Mouse (Mus musculus): ENCODE data around the gene Fam120a.

Gene Fam120a

DNA sequence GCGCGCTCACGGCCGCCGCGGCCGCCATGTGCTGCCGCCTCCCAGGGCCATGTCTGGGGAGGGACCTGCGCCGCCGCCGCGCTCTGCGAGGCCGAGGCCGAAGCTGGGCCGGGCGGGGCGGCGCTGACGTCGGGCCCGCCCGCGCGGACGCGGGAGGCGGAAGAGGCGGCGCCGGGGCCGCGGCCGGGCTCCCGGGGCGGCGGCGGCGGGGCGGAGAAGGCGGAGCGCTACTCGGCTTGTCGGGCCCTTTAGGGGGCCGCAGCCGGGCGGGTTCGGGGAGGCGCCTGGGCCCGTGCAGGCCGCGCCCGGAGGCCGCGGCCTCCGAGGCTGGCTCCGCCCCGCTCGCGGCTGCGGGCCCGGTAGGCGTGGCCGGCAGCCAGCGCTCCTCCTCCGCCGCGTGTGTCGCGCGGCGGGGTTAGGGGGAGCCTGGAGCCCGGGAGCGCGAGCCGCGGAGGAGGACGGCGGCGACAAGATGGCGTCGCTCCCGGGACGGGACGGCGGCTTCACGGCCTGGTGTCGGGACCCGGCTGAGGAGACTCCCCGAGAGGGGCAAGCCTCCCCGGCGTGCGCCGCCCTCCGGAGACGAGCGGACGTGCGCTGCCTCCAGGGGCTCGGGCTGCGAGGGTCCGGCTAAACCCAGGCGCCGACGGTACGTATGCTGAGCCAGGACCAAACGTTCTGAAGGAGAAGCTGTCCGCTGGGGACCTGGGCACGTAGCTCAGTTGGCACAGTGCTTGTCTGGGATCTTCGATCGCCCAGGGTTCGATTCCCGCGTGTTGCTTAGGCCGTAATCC, at the start of gene Fam120a:
TSS of gene Fam120a (minus strand) at position 62 of the 794 bp plus-strand sequence.
- peak; percentile 90 for DNase-seq (ENCODE audit: low read depth, low spot score)

DNA sequence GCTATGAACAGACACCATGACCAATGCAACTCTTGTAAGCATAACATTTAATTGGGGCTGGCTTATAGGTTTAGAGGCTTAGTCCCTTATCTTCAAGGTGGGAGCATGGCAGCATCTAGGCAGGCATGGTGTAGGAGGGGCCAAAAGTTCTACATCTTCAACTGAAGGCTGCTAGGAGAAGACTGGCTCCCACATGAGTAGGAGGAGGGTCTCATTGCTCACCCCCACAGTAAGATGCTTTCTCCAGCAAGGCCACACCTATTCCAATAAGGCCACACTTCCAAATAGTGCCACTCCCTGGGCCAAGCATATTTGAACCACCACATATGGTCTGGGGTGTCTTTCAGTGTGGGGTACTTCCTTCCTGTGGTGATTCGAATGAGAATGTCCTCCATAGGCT, 49.6 kb upstream of the Fam120a start:
- no peak for DNase-seq (ENCODE audit: low read depth, low spot score)

DNA sequence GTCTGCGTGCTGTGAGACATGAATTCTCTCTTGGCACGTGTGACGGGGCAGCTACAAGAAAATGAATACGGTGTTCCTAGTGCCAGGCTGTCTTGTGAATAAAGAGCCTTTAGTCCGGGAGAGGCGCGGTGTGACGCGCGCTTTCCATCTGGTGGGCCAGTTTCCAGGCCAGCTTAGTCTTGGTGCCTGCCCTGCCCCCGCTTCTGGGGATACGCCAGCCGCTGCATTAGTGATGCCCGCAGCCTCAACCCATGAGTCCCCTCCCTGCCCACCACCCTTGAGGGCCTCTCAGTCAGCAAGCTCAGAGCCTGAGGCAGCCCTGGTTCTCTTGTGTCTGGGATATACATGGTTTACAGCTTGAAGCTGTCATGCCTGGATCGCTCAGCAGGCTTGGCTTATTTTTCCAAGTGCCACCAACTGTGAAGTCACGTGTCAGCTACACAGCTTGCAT, 48.5 kb upstream of the Fam120a start:
- DNase-seq (ENCODE audit: low read depth, low spot score), result no peak

DNA sequence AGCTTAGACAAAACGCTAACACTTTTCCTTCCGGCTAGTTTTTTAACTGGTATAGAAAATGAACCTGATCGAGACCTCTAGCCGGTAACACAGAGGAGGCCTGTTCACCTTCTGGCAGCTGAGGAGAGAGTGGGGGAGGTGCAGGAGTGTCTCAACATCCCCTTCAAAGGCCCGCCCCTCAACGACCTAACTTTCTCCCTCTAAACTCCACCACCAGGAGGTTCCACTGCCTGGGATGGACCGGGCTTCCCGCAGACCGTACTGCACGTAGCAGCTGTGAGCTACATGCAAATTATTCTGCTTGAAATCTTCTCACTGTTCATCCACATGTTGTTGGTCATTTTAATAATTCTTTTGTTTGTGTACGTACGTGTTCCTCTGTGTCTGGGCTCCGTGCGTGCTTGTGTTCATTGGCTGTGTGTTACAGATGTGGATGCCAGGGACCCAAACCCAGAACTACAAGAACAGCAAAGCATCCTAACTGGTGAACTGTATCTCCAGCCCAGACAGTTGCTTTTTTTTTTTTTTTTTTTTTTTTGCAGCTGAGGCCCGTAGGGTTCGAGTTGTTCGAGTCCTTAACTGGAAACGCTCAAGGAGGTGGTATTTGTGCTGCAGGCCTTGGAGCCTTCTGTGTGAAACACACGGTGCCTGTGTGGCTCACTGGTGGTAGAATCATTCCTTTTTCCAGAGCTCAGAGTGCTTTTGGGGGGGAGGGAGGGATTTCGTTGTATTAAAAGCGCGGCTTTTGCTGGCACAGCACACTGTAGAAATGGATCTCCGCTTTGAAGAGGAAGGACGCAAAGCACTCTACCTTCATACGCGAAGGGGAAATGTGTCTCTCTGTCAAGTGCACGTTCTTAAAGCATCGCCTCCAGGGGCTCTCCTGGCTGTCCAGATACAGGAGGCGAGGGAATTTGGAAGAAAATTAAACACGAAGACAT, 47.8 kb upstream of the Fam120a start:
- DNase-seq (ENCODE audit: low read depth, low spot score), result peak; percentile 54

DNA sequence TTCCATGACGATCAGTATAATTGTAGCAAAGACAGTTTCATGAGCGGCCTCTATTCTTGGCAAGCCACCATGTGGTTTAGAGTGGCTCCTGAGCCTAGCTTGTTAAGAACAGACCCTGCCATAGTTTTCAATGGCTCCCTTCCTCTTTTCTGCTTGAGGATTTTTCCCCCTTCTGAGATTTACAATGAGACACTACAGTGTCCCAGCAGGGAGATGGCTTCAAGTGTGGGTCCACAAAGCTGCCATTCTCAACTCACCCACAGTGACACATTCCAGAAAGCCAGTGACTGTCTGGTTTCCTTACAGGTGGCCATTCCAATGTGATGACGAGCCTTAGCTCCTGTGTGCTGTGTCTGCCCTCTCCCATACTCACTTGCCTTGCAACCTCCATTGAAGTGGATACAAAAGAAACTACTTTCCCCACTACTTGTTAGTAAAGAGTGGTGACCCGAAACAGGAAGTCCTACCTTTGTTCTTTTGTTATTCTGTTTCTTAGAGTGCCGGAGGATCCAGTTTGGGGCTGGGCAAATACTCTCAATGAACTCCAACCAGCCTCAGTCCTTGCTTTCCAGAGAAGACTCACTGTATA, 45.5 kb upstream of the Fam120a start:
- no peak for DNase-seq (ENCODE audit: low read depth, low spot score)

DNA sequence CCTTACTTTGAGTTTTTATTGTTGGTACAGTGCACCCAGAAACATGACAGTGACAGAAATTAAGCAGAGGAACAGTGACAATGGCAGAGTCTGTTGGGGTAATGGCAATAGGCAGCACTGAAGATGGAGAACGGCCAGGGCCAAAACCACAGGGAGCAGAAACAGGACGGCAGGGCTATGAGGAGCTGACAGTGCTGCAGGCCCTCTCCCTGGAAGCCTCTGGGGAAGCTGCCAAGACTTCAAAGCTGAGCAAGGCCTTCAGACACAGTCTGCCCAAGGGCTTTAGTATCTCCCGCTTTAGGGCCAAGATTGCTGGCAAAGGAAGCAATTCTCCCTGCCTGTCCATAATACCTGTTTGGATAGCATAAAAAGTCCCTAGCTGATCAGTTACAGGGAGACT, 33.9 kb upstream of the Fam120a start:
- no peak for DNase-seq (ENCODE audit: low read depth, low spot score)

DNA sequence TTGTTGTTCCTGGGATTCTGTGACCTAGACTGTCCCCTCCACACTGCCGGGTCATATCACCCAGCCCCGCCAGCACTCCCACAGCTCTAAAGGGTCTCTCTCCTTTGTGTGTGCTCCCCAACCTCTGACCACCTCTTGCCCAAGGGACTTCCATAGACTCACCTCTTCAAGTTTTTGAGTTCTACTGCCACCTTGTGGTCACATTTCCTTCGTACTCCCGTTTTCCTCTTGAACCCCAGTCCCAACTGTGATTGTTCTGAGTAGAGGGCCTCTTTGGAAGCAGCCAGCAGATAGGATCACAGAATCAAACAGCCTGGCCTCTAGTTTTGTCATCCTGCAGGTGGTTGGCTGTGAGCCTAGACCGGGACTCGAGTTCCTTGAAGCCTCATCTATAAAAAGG, 30.8 kb upstream of the Fam120a start:
- peak; percentile 83 for DNase-seq (ENCODE audit: low read depth, low spot score)

DNA sequence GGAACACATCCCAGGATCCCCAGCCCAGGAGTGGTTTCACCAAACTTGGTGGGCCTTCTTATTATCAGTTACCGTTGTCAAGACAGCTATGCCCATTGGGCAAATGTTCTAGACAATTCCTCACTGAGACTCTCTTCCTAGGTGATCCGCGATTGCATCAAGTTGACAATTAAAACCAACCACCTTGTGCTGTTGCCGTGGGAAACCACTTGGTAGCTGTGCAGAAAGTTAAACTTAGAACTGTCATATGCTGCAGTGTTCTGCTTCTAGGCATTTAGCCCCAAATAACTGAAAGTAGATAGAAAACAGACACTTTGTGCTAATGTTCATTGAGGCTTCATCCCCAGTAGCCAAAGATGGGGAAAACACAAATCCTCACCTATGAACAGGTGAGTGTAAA, 28.9 kb upstream of the Fam120a start:
- no peak for DNase-seq (ENCODE audit: low read depth, low spot score)

DNA sequence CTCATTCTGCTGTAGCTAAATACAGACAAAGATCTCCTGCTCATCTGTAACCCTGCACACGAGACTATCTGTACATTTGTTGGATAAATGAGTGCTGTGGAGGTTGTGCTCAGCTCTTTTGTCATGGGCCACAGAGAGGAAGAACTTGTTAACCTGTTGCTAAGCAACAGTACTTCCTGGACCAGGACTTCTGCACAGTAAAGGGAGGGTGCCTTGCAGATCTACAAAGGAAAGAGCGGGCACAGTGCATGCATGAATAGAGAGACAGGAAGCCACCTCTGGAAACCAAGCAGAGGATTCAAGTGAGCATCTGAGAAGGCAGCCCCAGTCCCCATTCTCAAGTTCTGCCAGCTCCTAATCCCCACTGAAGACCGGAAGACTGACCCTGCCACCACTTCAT, 27.1 kb upstream of the Fam120a start:
- DNase-seq (ENCODE audit: low read depth, low spot score), result peak; percentile 77

DNA sequence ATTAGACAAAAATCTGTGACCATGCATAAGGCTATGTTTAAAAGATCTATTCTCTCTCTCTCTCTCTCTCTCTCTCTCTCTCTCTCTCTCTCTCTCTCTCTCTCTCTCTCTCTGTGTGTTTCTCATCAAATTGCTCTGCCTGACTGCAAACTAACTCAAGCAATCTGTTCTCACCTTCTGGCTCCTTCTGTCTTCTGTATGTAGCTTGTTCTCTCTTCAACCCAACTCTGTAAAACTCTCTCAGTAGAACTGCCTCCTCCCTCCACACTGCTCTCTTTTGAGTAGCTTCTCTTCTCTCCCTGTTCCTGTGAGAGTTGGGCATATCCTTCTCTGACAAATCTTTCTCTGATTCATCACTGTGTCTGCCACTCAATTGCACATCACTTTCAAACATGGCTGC, 25.1 kb upstream of the Fam120a start:
- no peak for DNase-seq (ENCODE audit: low read depth, low spot score)

DNA sequence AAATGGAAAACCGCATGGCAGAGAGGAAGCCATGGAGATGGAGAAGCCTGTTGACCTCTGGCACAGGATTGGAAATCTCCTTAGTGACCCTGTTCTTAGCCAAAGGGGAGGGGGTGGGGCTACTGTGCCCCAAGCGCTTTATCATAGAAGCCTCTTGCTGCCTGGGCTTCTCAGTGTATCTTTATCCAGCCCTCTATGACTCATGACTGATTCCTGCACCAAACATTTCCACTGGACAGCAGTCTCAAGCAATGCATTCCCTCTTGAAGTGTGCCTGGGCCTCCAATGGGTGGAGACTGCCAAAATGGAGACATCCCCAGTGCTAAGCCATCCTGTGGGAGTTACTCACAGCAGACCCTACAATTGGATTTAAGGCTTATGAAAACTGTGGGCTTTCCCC, 22.3 kb upstream of the Fam120a start:
- DNase-seq (ENCODE audit: low read depth, low spot score), result no peak

DNA sequence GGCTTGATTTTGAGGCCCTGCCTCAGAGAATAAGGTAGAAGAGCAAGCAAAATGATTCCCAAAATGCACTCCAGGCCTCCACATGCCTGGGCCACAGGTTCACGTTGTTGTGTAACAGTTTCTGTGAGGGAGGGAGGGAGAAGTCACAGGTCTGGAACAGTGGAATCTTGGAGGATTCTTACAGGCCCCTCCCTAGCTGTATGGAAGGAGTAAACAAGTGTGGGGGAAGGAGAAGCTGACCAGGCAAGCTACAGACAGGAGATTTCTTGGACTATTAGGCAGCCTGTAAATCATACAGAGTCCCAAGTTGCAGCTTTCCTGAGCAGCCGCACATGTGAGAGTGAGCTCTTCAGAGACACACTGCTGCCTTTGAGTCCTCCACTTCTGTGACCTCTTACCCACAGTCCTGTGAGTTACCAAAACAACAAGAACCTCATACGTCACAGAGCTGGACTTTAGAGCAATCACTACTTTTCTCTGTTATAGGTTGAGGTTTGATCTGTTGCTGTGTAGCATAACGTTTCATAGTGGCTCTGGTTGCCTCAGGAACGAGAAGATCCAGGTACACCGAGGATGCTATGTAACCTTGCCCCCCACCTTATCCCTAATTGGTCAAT, 14.8 kb upstream of the Fam120a start:
- no peak for DNase-seq (ENCODE audit: low read depth, low spot score)

DNA sequence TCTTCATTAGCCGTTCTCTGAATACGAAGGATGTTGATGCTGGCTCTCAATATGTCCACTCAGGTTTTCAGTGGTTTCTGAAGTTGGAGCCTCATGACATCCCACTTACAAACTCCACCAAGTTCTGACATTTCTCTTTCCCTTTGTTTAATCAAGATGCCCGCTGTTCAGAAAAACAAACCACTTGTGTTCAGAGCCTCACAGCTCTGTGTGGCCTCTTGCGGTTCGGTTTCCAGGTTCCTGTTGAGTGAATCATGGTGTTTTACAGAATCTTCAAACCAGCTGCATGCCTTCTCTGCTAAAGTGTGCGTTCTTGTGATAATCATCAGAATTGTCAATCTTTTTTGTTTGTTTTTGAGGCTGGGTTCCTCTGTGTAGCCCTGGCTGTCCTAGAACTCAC, 11.3 kb upstream of the Fam120a start:
- DNase-seq (ENCODE audit: low read depth, low spot score), result peak; percentile 49

DNA sequence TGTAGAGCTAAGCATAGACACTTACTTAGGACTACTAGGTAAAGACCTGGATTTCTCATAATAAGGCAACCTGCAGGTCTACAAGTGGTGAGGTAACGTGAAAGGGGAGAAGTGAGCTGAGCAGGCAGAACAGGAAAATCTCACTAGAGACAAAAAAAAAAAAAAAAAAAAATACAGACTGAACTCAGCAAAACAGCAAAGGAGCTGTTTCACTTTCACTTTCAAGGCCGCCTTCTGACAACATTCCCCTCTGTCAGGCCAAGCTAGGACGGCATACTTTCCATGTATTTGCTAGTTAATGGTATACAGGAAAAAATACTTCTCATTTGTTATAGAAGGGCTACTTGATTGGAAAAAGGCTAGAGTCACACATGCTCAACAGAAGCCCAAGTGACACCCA, 10.0 kb upstream of the Fam120a start:
- DNase-seq (ENCODE audit: low read depth, low spot score), result peak; percentile 81

DNA sequence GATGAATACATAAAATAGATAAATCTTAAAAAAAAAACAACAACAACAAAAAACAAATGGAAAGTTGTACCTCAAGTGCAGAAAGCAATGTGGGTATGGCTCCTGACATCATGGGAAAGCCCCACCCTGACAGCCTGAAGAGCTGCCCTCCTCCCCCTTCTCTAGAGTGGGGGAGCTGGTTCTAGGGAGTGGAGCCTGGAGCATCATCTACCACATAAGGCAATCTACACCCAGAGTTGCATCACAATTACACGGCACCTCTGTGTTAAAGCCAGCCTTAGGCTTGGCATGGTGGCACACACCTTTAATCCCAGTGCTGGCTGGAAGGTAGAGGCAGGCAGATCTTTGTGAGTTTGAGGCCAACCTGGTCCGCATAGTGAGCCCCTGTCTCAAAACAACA, 6.9 kb upstream of the Fam120a start:
- peak; percentile 56 for DNase-seq (ENCODE audit: low read depth, low spot score)

DNA sequence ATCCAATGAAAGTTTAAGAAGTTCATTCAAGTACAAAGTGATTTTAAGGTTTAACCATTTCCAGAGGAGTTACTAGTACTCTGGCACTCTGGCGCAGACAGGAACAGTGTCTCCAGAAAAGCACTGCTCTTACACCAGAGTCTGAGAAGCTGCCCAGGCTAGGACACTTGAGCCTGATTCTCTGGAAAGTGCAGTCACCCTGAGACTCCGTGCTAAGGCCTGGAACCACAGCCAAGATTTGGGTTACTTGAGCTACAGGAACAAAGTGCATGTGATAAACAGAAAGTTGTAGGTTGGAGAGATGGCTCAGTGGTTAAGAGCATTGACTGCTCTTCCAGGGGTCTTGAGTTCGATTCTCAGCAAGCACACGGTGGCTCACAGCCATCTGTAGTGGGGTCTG, 6.4 kb upstream of the Fam120a start:
- no peak for DNase-seq (ENCODE audit: low read depth, low spot score)

DNA sequence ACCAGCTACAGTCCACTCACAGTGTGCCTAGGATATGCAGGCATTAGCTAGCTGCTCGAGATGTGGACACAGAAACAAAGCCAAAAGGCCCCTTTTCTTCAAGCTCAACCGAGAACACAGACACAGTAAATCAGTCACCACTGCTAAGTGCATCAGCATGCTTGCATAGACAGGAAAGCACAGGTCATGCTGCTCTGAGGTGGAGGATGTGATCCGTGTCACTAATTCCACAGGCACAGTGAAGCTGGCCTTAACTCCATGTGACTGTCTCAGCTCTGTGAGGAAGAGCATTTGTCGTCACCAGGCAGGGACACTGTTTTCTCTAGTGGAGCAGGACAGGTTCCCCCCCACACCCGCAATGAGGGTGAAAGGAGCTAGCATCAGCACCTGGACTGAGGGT, 5.4 kb upstream of the Fam120a start:
- DNase-seq (ENCODE audit: low read depth, low spot score), result no peak

DNA sequence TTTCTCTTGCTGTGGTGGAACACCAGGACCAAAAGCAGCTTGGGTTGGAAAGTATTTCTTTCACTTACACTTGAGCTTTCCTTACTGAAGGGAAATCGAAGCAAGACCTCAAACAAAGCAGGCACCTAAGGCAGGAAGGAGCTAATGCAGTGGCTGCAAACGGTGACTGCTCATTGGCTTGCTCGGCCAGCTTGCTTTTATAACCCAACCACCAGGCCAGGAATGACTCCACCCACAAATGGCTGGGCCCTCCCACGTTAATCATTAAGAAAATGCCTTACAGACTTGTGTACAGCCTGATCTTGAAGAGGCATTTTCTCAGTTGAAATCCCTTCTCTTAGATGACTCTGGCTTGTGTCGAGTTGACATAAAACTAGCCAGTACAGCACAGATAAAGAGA, 3.2 kb upstream of the Fam120a start:
- peak; percentile 63 for DNase-seq (ENCODE audit: low read depth, low spot score)

DNA sequence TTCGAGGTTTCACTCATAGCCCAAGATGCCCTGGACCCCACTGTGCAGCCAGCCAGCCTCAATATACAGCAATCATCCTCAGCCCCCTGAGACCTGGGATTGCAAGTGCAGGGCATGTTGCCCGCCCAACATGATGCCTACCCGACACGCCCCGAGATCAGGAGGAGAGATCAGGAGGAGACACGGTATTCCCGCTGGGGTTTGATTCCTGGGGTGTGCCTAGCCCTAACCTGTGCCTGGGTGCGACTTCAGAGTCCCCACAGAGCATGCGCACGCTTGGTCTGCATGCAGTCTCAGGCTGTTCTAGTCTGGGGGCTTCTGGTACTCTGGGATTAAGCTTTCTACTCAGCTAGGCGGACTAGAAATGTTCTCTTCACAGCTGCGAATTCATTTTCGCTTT, 2.7 kb upstream of the Fam120a start:
- DNase-seq (ENCODE audit: low read depth, low spot score), result no peak

DNA sequence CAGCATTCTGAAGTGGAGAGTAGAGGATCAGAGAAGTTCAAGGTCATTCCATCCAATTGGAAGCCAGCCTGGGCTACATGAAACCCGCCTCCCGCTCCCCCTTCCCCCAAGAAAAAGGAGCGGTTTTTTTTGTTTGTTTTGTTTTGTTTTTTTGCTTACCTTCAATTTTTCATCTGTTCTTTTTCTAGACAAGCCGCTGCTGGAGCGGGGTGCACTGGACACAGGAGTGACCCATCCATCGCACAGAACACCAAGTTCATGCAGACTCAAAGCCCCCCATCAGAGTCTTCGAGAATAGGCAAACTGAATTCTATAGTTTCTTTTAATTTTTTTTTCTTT, 902 bp upstream of the Fam120a start:
- no peak for DNase-seq (ENCODE audit: low read depth, low spot score)

DNA sequence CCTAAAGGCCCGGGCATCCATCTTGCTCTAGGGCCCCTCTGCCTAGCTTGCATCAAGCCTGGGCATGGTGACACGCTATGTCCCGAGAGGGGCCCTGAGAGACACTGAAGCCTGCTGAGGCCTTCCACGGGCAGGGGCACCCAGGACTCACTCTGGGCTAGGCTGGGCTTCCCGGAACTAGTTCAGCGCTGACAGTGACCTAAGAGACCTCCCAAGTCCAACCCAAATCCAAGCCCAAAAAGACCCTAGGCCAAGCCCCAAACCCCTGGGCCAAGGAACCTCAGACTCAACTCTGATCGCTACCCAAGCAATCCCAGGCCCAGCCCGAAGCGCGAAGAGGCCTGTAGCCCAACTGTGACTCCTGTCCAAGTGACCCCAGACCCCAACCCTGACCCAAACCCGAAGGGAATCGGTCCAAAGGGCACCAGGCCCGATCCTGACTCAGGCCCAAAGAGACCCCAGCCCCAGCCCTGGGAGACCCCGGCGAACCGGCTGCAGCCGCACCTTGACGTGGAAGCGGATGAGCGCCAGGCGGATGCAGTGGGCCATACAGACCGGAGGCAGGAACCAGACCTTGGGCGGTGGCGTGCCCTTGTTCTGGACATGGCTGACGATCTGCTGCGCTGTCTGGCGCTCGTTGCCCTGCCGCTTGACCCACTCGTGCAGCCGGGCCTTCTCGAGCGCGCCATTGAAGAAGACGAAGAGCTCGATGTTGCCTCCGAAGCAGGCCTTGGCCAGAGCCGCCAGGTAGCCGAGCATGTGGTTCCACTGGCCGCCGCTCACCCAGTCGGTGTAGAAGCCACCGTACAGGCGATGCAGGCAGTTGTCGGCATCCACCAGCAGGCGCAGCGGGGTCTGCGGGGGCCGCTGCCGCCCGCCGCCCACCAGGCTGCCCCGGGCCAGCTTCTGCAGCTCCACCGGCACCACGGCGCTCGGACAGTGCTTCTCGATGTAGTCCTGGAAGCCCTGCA, 681 bp downstream of the Fam120a start:
- peak; percentile 71 for DNase-seq (ENCODE audit: low read depth, low spot score)

All from CD4-positive, CD25-positive, alpha-beta regulatory T cell, adult 2 months (primary cell).